Mouse (Mus musculus) gastrocnemius, postnatal 36 days (tissue): ENCODE measurements around the gene Slc17a7. TPM values are rescaled to one million over a fixed set of nuclear protein-coding genes. Genes with fewer than 3 reads are reported as not detected.

Experiments used
- DNase-seq, 2 experiments: peaks; one replicate each; pipeline ENCODE4 v3.0.0; 2022
- intact Hi-C: fragments of 180-260 bp; cut with DNase I; formaldehyde crosslinking; loops from one replicate; pipeline ENCODE4 v1.15.1; 2025
- total RNA-seq, 2 experiments: library from RNA; stranded (reverse); gene quantifications; 2 replicates each; pipeline ENCODE4 v1.2.3; 2021

The Slc17a7 gene
- total RNA-seq, 2 experiments from 2014 or later = 0.76 to 0.79 TPM

DNA sequence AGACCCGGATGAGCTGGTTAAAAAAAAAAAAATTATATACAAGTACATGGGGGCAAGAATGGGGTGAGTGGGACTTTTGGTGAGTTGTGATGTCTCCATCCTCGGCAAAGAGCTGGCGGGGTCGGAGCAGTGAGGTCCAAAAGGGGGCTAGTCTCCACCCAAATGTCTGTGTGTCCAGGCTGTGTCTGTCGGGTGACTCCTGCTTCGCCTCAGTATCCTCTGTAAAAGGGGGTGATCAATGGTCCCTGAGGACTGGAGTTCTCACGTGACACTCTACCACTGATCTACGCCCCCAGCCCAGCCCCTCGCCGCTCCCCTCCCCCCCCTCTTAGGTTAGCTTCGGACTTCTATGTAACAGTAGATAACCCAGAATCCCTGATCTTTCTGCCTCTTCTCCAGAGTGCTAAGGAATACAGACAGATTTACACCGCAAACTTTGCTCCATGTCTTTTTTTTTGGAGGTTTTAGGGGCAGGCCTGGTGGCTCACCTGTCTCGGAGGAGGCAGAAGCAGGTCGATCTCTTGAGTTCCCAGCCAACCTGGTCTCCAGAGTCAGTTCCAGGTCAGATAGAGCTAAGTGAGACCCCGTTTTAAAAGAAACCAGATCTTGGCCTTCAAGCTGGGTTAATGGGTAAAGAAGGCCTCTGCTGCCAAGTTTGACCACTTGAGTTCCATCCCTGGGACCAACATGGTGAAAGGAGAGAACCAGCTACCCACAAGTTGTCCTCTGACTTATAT, 33.8 kb upstream of the Slc17a7 start:
- DNase-seq = no peak
- intact Hi-C loops = no loop called here

DNA sequence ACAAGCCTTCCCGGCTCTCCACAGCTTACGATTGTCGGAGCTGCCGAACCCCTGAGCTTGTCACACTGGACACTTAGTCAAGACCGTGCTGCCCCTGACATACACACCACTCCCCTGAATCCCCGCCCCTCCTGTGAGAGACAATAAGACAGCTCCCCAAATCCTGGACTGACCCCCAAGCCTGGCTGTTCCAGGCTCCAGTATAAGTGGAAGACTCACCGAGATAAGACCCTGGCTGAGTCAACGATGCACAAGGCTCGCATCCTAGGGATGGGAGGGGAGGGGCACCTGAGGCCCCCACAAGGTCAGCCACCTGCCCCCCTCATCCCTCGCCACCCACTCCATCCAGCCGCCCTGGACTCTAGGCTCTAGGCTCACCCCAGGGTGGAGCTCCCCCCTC, 31.9 kb upstream of the Slc17a7 start:
- intact Hi-C loops = no loop called here
- no peak for DNase-seq

DNA sequence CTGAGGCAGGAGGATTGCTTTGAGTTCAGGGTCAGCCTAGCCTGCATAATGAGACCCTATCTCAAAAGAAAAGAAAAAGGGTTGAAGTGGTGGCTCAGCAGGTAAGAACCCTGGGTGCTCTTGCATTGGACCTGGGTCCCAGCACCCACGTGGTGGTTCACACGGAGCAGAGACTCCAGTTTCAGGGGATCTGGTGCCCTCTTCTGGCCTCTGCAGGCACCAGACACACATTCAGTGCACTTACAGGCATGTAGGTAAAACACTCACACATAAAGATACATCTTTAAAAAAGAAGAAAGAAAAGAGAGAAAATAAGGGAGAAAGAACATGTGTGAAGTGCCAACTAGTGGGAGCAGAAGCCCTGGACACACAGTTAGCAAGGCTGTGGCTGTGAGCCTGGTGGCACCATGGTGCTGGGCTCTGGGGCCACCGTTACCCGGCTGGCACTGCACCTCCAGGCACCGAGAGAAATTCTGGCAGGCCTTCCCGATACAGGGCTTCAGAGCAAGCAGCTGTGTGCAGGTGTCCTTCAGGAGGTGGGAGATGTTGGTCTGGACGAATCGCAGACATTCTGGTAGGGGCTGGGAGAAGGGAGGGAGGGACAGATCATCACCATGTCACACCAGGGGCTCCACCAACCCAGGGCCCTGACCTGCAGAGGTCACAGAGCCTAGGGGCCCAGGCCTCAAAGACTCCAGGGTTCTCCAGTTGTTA, 30.1 kb upstream of the Slc17a7 start:
- intact Hi-C loops = no loop called here
- no peak for DNase-seq

DNA sequence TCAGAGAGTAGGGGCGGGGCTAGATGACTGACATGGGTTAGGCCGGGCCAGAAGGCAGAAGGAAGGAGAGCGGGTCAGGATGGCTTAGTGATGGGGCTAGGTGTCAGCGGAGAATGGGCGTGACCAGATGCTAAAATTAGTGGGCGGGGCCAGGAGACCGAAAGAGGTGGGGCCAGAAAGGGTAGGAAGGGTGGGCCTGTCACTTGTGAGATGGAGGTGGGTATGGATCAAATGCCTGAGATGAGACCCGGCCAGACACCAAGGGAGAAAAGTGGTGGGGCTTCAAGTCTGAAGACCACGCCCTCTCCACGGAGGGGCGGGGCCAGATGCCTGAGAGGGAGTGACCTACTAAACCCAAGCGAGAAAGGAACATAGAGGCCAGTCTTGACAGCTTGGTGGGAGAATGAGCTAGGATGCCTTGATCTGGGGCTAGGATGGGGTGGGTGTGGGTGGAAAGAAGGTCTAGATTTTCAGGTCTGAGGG, 29.2 kb upstream of the Slc17a7 start:
- intact Hi-C loops = loop anchor here (5.0 kb wide), 1 partner anchor 152 kb away; no protein-coding TSS in a partner anchor
- no peak for DNase-seq

DNA sequence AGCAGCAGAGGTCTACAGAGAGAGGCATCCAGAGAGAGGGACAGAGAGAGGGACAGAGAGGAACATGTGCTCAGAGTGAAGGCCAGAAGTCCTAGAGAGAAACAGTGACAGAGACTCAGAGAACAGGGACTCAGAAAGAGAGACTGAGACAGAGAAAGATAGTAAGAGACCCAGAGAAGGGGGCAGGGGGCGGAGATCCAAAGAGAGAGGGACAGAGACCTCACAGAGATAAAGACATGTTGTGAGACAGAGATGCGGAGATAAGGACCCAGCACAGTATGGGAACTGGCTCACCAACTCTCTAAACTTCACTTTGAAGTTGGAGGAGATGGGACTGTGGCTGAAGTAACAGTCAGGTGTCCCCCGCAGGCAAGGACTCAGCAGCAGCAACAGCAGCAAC, 28.4 kb upstream of the Slc17a7 start:
- intact Hi-C loops = loop anchor here (5.0 kb wide), 1 partner anchor 153 kb away; no protein-coding TSS in a partner anchor

DNA sequence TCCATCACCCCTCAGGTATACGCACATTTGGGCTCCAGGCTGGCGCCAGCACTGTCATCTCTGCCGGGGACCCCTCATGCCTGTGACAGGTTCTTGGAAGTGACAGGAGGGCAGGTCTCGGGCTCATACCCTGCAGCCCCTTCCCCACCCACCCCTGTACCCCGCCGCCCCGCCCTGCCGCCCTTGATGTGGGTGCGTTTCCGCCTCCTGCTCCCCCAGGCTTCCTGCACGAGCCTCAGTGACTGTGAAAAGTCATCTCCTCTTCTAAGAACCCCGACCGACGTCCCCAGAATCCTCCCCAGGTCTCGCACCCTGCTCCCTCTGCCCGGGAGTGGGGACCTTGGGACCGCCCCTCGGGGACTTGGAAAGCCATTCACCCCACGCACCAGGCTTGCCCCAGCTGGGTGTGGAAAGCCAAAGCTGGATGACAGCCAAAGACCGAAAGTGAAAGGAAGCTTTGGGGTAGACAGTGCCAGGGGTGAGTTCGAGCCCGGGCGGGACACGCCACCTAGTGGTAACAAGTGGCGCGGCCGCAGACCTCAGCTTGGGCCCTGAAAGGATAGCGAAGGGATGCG, 27.7 kb upstream of the Slc17a7 start, which contains the start of the genes Gm45713 and Flt3l:
Gene Gm45713 (minus strand): TSS at position 239 of the 575 bp plus-strand sequence.
Gene Flt3l (minus strand): TSS at position 440 of the 575 bp plus-strand sequence.
- intact Hi-C loops = loop anchor here (1.0 to 5.0 kb wide), 2 partner anchors 55 to 154 kb away; no protein-coding TSS in a partner anchor
- DNase-seq = peak; percentile 92

More for the DNA sequence above, 28.4 kb upstream of the Slc17a7 start:
- DNase-seq = no peak

DNA sequence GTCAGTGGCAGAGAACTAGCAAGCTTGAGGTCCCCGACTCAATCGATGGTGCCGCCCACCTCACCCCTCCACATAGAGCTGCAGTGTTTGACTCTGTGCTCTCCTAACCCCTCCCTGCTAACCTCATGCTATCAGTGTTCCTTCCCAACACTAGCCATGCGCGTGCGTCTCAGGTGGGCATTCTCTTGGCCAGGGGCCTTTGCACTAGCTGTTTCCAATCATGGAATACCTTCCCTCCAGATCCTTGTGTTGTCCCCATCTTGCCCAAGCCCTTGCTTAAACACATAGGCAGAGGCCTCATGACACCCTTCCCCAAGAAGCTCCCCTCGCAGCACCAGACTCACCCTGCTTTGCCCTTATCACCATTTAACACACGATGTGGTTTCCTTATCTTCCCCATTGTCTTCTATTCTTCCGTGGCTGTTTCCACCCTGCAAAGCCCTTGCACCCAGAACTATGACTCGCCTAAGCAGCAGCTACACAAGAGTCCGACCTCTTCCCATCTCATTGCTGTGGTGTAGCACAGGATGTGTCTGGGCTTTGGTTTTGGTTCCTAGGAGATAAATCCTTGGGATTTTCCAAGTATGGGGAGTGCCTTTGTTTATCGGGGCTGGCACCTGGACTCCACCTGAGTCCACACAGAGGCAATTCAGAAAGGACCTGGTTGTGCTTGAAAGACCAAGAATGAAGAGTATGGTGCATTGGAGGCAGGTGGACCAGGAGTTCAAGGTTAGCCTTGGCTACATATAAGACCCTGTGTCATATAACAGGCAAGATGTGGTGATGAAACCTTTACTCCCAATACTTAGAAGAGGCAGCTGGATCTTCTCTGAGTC, 26.4 kb upstream of the Slc17a7 start:
- intact Hi-C loops = loop anchor here (5.0 kb wide), 1 partner anchor 155 kb away; no protein-coding TSS in a partner anchor
- DNase-seq = no peak

DNA sequence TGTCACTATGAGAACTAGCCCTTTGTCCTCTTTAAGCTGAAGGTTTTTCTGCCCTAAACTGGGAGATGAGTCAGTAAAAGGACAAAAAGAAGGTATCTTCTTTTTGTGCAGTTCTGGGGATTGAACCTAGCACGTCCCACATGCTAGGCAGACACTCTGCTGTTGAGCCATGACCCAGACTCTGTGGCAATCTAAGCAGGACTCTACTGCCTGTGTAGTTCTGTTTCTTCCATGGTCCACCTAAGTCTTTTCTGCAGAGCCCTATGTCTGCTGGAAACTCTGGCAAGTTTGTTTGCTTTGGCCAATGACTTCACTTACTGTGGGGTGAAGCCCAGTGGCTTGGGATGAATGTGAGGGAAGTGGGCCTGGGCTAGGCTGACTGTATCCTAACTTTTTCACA, 25.3 kb upstream of the Slc17a7 start:
- DNase-seq = no peak
- intact Hi-C loops = loop anchor here (5.0 kb wide), 1 partner anchor 156 kb away; no protein-coding TSS in a partner anchor

DNA sequence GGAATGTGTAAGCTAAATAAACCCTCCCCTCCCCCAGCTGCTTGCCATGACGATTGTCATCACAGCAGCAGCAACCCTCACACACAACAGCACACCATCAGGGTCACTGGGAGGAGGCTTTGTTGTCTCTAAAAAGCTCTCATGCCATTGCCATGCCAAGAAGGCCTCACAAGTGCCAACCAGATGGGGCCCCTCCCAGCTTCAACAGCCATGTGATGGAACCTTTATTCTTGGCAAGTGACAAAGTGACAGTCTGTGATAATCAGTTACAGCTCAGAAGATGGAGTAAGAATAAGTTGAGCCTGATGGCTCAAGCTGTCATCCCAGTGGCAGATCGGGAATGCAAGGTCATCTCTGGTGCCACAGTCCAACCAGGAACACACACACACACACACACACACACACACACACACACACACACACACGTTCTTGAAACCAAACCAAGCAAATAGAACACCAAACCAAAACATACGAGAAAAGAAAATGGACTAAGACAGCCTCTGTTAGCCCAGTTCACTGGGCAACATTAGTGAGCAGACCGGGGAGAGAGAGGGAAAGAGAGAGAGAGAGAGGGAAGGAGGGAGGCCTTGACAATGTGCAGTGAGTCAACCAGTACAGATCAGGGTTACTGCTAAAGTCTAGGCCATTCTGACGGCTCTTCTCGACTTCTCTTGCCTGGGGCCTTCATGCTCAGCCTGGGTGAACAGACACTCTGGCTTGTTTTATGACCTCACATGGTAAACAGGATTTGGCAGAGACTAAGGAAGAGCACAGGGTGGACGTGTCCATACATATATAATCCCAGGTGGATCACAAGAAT, 23.6 kb upstream of the Slc17a7 start:
- no peak for DNase-seq
- intact Hi-C loops = loop anchor here (5.0 kb wide), 1 partner anchor 158 kb away; no protein-coding TSS in a partner anchor

DNA sequence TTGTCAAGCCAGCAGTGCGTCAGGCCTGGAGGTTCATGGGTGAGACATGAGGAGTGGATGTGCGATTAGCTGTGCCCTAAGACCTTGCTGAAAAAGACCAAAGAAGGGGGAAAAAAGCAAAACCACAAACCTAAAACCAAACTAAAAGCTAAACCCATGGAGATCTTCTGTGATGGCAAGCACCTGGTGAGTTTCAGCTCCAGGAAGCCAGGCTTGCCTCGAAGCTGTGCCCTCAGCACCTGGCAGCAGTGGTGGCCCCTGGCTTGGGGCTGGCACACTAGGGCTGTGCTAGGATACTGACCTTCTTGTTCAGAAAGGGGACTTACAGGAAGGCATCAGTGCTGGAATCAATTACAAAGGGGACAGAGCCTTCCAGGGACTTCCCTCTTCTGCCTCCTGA, 22.4 kb upstream of the Slc17a7 start:
- intact Hi-C loops = no loop called here
- no peak for DNase-seq

DNA sequence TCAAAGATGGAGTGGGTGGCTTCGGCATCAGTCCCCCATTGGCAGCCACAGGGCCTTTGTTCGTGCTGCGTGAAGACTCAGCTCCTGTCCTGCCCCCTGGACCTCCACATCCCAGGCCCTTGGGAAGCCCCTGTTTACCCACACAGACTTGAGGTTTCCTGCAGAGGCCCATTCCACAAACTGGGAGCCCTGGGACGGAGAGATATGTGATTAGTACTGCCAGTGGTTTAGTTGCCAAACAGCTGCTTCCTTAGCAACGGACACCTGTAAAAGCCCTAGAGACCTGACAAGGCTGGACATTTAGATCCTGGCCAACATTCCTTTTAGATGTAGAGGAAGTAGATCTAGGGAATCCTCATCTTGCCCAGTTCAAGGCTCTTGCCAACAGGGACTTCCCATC, 21.8 kb upstream of the Slc17a7 start:
- no peak for DNase-seq
- intact Hi-C loops = no loop called here

- intact Hi-C loops = no loop called here
- no peak for DNase-seq
These were observed 19.2 kb upstream of the Slc17a7 start for GRCm38 (mm10) chr7:45144368-45145174.

GRCm38 (mm10) chr7:45145460-45145859, 18.3 kb upstream of the Slc17a7 start:
- intact Hi-C loops = no loop called here
- no peak for DNase-seq

GRCm38 (mm10) chr7:45147267-45147666, 16.5 kb upstream of the Slc17a7 start:
- DNase-seq = no peak
- intact Hi-C loops = no loop called here

DNA sequence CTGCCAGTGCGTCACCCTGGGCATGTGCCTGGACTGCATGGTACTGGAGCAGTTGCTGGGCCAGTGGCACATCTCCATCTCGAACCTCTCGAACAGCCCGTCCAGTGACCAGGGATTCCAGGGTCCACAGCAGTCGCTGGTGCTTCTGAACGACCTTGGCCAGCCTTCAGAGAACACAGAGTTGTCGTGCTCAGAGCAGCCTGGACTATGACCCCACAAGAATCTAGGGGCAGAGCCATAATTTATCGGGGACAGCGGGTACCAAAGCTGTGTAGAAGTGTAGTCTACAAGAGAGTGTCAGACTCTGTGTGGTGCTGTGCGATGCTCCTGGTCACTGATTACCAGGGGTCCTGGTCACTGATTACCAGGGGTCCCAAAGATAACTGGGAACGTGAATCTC, 15.8 kb upstream of the Slc17a7 start:
- DNase-seq = no peak
- intact Hi-C loops = no loop called here

- intact Hi-C loops = no loop called here
- DNase-seq = no peak
These were observed 15.1 kb upstream of the Slc17a7 start for GRCm38 (mm10) chr7:45148534-45149098.

- intact Hi-C loops = no loop called here
- no peak for DNase-seq
These were observed 14.2 kb upstream of the Slc17a7 start for GRCm38 (mm10) chr7:45149545-45149944.

DNA sequence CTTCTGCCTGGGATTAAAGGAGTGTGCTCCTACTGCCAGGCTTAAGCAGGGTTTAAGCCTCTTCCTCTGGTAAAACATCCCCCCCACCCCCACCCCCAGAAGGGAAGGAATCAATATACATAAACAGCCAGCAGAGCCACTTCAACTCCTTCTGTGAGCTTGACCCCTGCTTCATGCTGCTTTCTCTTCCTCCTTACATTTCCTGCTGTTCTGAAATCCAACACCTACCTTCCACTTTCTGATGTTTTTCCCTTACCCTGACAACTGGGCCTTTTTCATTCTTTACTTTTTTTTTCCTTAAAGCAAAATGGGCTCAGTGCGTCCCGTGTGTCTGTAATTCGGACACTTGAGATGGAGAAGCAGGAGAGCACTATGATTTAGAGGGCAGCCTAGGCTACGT, 13.4 kb upstream of the Slc17a7 start:
- intact Hi-C loops = no loop called here
- DNase-seq = no peak
